Mouse (Mus musculus) heart, postnatal 0 days (tissue): Measurements from ENCODE around the gene Pom121l2.

ENCODE experiments used
- CTCF ChIP-seq: IDR thresholded peaks from 2 replicates; pipeline ENCODE4 v1.5.1; 2016; ENCODE audit warnings: antibody characterized with exemption, control low read depth, low read depth
- EP300 ChIP-seq: IDR thresholded peaks from 2 replicates; pipeline ENCODE4 v1.6.1; 2016; ENCODE audit warnings: antibody characterized with exemption, low read depth

DNA sequence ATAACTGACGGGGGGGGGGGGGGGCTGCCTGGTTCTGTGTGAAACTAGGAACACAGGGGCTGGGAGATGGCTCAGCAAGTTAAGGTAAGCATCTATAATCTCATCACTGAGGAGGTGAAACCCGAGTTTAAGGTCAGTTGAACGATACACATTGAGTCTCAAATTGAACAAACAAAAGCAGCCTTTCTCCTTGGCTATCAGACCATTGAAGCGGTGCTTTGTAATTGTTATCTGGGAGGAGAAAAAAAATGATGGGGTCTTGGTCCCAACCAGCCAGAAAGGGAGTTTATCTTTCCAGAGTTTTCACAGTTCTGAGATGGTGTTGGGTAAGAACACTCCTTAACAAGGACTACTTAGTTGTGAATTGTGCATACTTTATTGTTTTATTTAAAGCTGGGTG, 16.8 kb downstream of the Pom121l2 start:
- no peak for TF ChIP-seq EP300
- no peak for TF ChIP-seq CTCF
